Mouse (Mus musculus) forebrain, embryonic 14.5 days (tissue): ENCODE measurements around the gene Cacnb4. TPM values are rescaled to one million over a fixed set of nuclear protein-coding genes. Genes with fewer than 3 reads are reported as not detected.

Experiments used
- ATAC-seq: fragments of 200-750 bp; cut with Nextera tagmentation; 2 replicates; pipeline ENCODE4 v1.8.0; 2017; ENCODE audit warnings: mild to moderate bottlenecking, moderate library complexity
- DNase-seq: peaks from one replicate; pipeline ENCODE4 v3.0.0-alpha.2; 2015; ENCODE audit warnings: low spot score
- H3K27ac ChIP-seq: fragments of 300-500 bp; sonication (generic); 2 replicates; pipeline ENCODE4 v1.5.1; 2014; ENCODE audit warnings: low read depth, mild to moderate bottlenecking, control low read depth, low read length, moderate library complexity
- H3K27me3 ChIP-seq: fragments of 300-500 bp; sonication (generic); replicated peaks from 2 replicates; pipeline ENCODE4 v1.6.1; 2014; ENCODE audit warnings: low read length, control low read depth, mixed read lengths; ENCODE audit not compliant: control insufficient read depth, insufficient read depth
- H3K36me3 ChIP-seq: fragments of 300-500 bp; sonication (generic); 2 replicates; pipeline ENCODE4 v1.6.1; 2014; ENCODE audit warnings: low read length, control low read depth; ENCODE audit not compliant: control insufficient read depth, insufficient read depth
- H3K4me1 ChIP-seq: fragments of 300-500 bp; sonication (generic); 2 replicates; pipeline ENCODE4 v1.6.1; 2014; ENCODE audit warnings: antibody characterized with exemption, low read length, control low read depth; ENCODE audit not compliant: control insufficient read depth, insufficient read depth
- H3K4me2 ChIP-seq: fragments of 300-500 bp; sonication (generic); 2 replicates; pipeline ENCODE4 v1.6.1; 2014; ENCODE audit warnings: mild to moderate bottlenecking, control low read depth, low read length
- H3K4me3 ChIP-seq: fragments of 300-500 bp; sonication (generic); 2 replicates; pipeline ENCODE4 v1.5.1; 2014; ENCODE audit warnings: low read depth, low read length, control low read depth
- H3K9ac ChIP-seq: fragments of 300-500 bp; sonication (generic); 2 replicates; pipeline ENCODE4 v1.6.1; 2014; ENCODE audit warnings: mild to moderate bottlenecking, low read length, control low read depth, moderate library complexity
- H3K9me3 ChIP-seq: fragments of 300-500 bp; sonication (generic); replicated peaks from 2 replicates; pipeline ENCODE4 v1.6.1; 2016; ENCODE audit warnings: low read length, control low read depth, mixed read lengths; ENCODE audit not compliant: control insufficient read depth
- WGBS: fragments of 180-500 bp; shearing (Covaris S2); extraction: QIAGEN DNeasy Blood & Tissue Kit; methylation state at CpG from one replicate; pipeline ENCODE4 v1.1.7; 2014; 5-methylcytosine and 5-hydroxymethylcytosine counted together
- polyA plus RNA-seq: library from polyadenylated mRNA; unstranded; fragments of >200 nt; fragmentation: Nextera tagmentation; extraction: Ambion mirVana; gene quantifications from 2 replicates; pipeline ENCODE4 v1.2.1, GENCODE M21; 2014

Gene Cacnb4
- polyA plus RNA-seq, 1 experiment from 2014 or later: 10.6 TPM

- Histone ChIP-seq H3K4me3 (no peak overlapping the region), H3K27ac (no peak overlapping the region), H3K9me3 (no peaks in the 10 kb centered on the region), H3K4me2 (no peak overlapping the region), H3K27me3 (no peaks in the 10 kb centered on the region), H3K9ac (no peak overlapping the region), H3K4me1 (peaks cover 9% of the 10 kb centered on the region), H3K36me3 (no peaks in the 10 kb centered on the region)
- WGBS: 45% methylated on average over 6 of the region's 6 CpGs
- DNase-seq (peak; percentile 46), ATAC-seq (peak; percentile 42; the same call in 1 of the 2 replicates)
These were observed 238.6 kb downstream of the Cacnb4 start for GRCm38 (mm10) chr2:52438013-52438412.

GRCm38 (mm10) chr2:52435919-52436632, 240.6 kb downstream of the Cacnb4 start:
- Histone ChIP-seq H3K36me3 (no peaks in the 10 kb centered on the region), H3K4me1 (peaks cover 9% of the 10 kb centered on the region), H3K4me2 (0 out of 2 replicates have a peak overlapping the region, but pooled peaks have one; percentile 12), H3K27ac (no peak overlapping the region), H3K27me3 (no peaks in the 10 kb centered on the region), H3K4me3 (no peak overlapping the region), H3K9me3 (no peaks in the 10 kb centered on the region), H3K9ac (no peak overlapping the region)
- WGBS: 48% methylated on average over 14 of the region's 14 CpGs
- ATAC-seq (peak; percentile 53; the same call in 1 of the 2 replicates), DNase-seq (peak; percentile 51)

GRCm38 (mm10) chr2:52433365-52433764, 243.3 kb downstream of the Cacnb4 start:
- Histone ChIP-seq H3K27ac (no peak overlapping the region), H3K9me3 (no peaks in the 10 kb centered on the region), H3K4me2 (no peak overlapping the region), H3K36me3 (no peaks in the 10 kb centered on the region), H3K9ac (no peak overlapping the region), H3K27me3 (no peaks in the 10 kb centered on the region), H3K4me3 (no peak overlapping the region), H3K4me1 (peaks cover 9% of the 10 kb centered on the region)
- WGBS: 73% methylated on average over 7 of the region's 7 CpGs
- DNase-seq (no peak), ATAC-seq (no peak)

- no peak overlapping the region for H3K4me3 ChIP-seq
- no peak overlapping the region for H3K9ac ChIP-seq
- no peaks in the 10 kb centered on the region for H3K36me3 ChIP-seq
- WGBS: 87% methylated on average over 3 of the region's 3 CpGs
- peaks cover 7% of the 10 kb centered on the region; the same call in 1 of the 2 replicates for H3K4me1 ChIP-seq
- ATAC-seq: no peak
- DNase-seq: no peak
- H3K4me2 ChIP-seq: no peak overlapping the region
- no peak overlapping the region for H3K27ac ChIP-seq
- no peaks in the 10 kb centered on the region for H3K9me3 ChIP-seq
- H3K27me3 ChIP-seq: no peaks in the 10 kb centered on the region
These were observed 249.2 kb downstream of the Cacnb4 start for GRCm38 (mm10) chr2:52427383-52427782.

GRCm38 (mm10) chr2:52426041-52426440, 250.6 kb downstream of the Cacnb4 start:
- peaks cover 11% of the 10 kb centered on the region for H3K4me1 ChIP-seq
- no peak overlapping the region for H3K27ac ChIP-seq
- no peak for DNase-seq
- WGBS: 94% methylated on average over 3 of the region's 3 CpGs
- H3K9me3 ChIP-seq: no peaks in the 10 kb centered on the region
- H3K4me2 ChIP-seq: no peak overlapping the region
- H3K9ac ChIP-seq: no peak overlapping the region
- no peaks in the 10 kb centered on the region for H3K36me3 ChIP-seq
- H3K27me3 ChIP-seq: no peaks in the 10 kb centered on the region
- no peak for ATAC-seq
- H3K4me3 ChIP-seq: no peak overlapping the region

- Histone ChIP-seq H3K4me1 (peaks cover 12% of the 10 kb centered on the region), H3K27me3 (no peaks in the 10 kb centered on the region), H3K4me3 (peak overlapping the region; percentile 93), H3K4me2 (peak overlapping the region; percentile 69), H3K9me3 (no peaks in the 10 kb centered on the region), H3K9ac (peak overlapping the region; percentile 95), H3K27ac (no peak overlapping the region), H3K36me3 (no peaks in the 10 kb centered on the region)
- no peak for ATAC-seq
- DNase-seq: no peak
- 27% methylated on average over 10 of the region's 10 CpGs for WGBS
These were observed 251.2 kb downstream of the Cacnb4 start for GRCm38 (mm10) chr2:52425523-52425795.

GRCm38 (mm10) chr2:52424747-52425522, 251.7 kb downstream of the Cacnb4 start, which contains the start of gene Arl5a:
Arl5a (minus strand) TSS chr2:52424901.
- H3K9me3 ChIP-seq: no peaks in the 10 kb centered on the region
- no peaks in the 10 kb centered on the region for H3K27me3 ChIP-seq
- peaks cover 12% of the 10 kb centered on the region for H3K4me1 ChIP-seq
- H3K9ac ChIP-seq: peak within 1 kb of the TSS; percentile 95
- peak; percentile 92 for DNase-seq
- peak; percentile 95 for ATAC-seq
- WGBS: under 1% methylated on average over 47 of the region's 57 CpGs
- peak within 1 kb of the TSS; percentile 93 for H3K4me3 ChIP-seq
- peak within 1 kb of the TSS; percentile 69 for H3K4me2 ChIP-seq
- no peaks in the 10 kb centered on the region for H3K36me3 ChIP-seq
- peak within 1 kb of the TSS; percentile 84 for H3K27ac ChIP-seq

GRCm38 (mm10) chr2:52424248-52424728, 252.3 kb downstream of the Cacnb4 start:
- Histone ChIP-seq H3K27ac (peak overlapping the region; percentile 84), H3K4me1 (peaks cover 12% of the 10 kb centered on the region), H3K4me2 (peak overlapping the region; percentile 69), H3K27me3 (no peaks in the 10 kb centered on the region), H3K4me3 (peak overlapping the region; percentile 93), H3K36me3 (no peaks in the 10 kb centered on the region), H3K9me3 (no peaks in the 10 kb centered on the region), H3K9ac (peak overlapping the region; percentile 95)
- DNase-seq: peak; percentile 50
- WGBS: under 1% methylated on average over 41 of the region's 42 CpGs
- peak; percentile 83 for ATAC-seq
